Mouse (Mus musculus): ENCODE data around the gene Cmah.
A peak's percentile ranks its signal among the peaks of the same experiment; 100 is the strongest.

Gene Cmah

GRCm38 (mm10) chr13:24481615-24482295 lies 154.6 kb downstream of the Cmah start:
- peak; percentile 19 to 65 for DNase-seq (ENCODE audit: low spot score in 2 of 2)

DNA sequence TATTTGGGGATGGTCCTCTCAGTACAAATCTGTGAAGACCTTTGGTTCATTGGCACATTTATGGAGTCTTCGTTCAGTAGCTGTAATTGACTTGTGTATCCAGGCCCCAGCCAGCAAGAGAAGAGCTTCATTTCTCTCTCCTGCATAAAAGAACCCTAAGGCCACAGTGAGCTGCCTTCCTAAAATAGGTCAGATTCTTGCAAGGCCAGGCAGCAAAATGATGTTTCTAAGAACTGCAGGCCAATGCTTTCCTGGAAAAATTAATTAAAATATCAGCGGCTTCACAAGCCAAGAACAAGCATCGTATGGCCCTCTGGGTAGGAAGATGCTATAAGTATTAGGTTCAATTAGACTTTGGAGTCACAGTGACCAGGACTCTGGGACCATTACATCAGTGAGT lies 156.5 kb downstream of the Cmah start:
- no peak for DNase-seq (ENCODE audit: low spot score in 2 of 2)

DNA sequence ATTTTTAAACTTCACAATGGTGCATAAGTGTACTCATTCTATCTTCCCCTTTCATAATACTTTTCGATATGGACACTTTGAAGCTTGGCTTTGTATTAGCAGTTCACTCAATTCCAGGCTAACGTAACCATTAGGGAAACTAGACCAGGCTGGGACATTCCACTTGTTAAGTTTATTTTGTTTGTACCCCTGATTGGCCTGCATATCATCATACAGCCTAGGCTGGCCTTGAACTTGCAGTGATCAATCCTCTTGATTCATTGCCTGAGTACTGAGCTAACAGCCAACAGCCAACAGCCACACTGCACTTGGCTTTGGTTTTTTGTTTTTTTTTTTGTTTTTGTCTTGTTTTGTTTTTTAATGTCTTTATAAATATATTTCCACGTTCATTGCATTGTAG lies 157.6 kb downstream of the Cmah start:
- DNase-seq (ENCODE audit: low spot score in 2 of 2), result no peak

- DNase-seq (ENCODE audit: low spot score in 2 of 2), result no peak
Observed at GRCm38 (mm10) chr13:24485964-24486363, 158.8 kb downstream of the Cmah start.

DNA sequence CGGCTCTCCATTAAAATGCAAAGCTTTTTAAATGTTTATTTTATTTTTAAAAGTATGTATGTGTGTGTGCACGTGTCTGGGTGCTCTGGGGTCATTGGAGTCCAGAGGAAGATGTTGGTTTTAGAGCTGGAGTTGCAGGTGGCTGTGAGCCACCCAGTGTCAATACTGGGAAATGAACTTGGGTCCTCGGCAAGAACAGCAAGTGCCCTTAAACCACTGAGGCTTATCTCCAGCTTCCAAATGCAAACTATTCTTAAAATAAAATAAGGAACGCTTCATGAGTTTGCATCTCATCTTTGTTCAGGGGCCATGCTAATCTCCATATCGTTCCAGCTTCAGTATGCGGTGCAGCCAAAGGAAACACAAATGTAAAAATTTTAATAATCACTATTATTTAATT lies 159.2 kb downstream of the Cmah start:
- no peak for DNase-seq (ENCODE audit: low spot score in 2 of 2)

DNA sequence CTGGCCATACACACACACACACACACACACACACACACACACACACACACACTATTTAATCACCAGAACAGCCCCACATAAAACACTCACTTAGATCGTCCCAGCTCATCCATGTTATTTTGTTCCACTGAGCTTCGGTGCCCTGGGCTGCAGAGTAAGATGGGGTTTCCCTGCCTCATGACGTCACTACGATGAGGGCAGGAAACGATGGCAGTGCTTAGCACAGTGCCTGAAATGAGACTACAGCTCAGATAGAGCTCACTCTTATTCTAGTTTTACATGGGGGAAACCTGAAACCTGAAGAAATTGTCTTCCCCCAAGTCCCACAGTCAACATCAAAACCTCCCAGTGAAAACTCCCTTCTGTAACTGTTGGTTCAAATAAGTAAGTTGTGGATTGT lies 159.9 kb downstream of the Cmah start:
- no peak for DNase-seq (ENCODE audit: low spot score in 2 of 2)

DNA sequence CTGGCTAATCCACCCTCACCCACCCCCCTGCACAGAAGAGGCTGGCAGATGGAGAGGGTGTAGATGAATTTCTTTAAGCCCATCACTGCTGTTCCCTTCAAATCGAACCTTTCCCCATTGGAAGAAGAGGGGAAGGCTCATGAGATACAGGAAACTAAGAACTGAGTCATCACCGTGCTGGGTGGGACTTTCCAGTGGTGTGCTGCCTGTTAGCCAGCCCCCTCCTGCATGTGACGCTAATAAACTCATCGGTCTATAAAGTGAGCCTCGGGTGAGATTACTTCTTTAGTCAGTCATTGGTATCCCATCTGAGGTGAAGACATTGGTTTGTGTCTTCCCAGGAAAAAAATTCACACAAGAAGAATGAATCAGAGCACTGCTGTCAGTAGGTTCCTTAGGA lies 160.3 kb downstream of the Cmah start:
- DNase-seq (ENCODE audit: low spot score in 2 of 2), result no peak

DNA sequence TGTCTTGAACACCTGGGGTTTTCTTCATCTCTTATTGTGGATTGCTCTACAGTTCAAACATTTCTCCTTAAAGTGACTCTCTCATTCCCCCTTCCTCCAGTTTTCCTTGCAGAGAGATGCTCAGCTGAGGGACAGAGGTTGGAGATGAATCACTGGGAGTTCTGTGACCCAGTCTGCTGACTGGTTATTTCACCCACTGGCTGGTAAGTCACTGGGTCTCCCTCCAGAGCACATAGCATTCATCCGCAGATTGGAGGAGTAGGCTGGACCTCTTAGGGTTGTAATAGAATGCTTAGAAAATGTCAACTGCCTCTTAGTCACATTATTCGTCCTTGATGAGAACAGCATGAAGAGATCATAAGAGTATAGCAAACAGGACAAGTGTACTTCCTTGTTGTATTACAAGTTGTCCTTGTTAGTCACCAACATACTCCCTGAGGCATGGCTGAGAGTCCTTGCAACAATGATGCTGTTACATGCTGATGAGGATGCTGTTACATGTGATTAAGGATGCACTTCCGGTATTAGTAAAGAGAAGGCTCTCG lies 161.4 kb downstream of the Cmah start:
- DNase-seq (ENCODE audit: low spot score in 2 of 2), result no peak

DNA sequence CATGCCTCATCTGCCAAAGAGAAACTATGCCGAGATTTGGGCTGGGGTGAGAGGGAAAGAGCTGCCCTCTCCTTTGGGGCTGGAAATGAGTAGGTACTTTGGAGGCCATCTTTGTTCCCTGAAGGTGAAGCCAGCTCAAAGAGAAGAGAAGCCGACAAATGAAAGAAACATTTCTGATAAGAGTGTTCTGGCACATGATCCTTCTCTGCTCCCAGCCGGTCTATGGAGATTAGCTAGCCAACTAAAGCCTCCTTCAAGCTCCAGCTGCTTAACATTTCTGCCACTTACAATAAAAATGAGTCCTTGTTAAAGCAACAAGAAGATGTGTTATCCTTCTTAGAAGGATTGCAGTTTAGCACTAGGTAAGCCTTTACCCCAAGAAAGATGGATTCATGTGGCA lies 162.3 kb downstream of the Cmah start:
- no peak for DNase-seq (ENCODE audit: low spot score in 2 of 2)

DNA sequence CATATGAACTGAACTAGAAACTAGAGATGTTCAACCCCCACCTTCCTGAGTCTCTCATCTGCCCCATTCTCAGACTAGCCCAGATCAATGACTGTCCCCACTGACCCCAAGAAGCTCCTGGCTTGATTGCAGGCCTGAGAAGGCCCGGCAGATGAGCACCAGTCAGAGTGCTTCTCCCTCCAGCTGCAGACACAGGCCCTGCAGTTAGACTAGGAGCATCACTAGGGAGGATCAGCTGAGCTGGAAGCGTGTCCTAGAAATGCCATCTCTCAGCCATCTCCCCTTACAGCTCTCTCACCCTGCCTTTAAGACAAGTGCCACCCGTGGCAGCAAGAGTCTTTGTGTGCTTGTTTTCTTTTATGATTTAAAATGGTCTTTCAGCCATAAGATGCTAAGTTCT lies 162.8 kb downstream of the Cmah start:
- no peak for DNase-seq (ENCODE audit: low spot score in 2 of 2)

DNA sequence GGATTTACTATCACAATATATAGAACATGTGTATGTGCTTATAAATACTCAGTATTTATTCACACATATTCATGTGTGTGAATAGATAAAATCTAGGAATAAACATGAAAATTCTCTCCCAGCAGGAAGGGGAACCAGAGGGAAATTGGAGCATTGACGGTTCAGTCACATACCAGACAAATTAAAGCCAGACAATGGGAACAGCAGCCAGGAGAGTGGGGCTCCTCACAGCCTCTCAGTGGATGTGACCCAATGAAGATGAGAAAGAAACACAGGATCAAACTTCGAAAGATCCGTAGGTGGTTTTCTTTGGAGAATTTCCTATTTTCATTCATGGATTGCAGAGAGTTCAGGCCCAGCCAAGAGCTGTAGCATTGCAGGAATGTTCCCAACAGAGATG lies 163.9 kb downstream of the Cmah start:
- DNase-seq (ENCODE audit: low spot score in 2 of 2), result no peak

DNA sequence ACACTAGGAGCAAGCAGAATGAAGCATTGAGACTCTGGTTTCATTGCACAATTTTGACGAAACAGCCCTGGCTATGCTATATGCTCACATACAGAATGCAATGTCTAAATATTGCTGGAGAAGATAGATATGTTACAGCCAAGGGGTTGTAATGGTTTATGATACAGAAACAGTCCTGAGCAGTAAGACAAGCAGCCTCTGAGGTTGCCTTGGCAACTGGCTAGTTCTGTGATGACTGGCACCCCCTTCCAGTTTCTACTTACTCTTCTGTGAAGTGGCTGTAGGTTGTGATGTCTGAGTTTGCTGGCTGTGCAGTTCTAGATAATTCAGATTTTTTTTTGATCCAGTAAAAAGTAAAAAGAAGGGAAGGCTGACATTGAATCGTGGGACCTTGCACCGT lies 166.6 kb downstream of the Cmah start:
- DNase-seq (ENCODE audit: low spot score in 2 of 2), result no peak

- DNase-seq (ENCODE audit: low spot score in 2 of 2), result no peak
Observed at GRCm38 (mm10) chr13:24496353-24496752, 169.1 kb downstream of the Cmah start.

- DNase-seq (ENCODE audit: low spot score in 2 of 2), result no peak
Observed at GRCm38 (mm10) chr13:24497001-24497400, 169.8 kb downstream of the Cmah start.

GRCm38 (mm10) chr13:24498342-24498741 lies 171.1 kb downstream of the Cmah start:
- DNase-seq (ENCODE audit: low spot score in 2 of 2), result no peak

- DNase-seq (ENCODE audit: low spot score in 2 of 2), result no peak
Observed at GRCm38 (mm10) chr13:24499505-24499904, 172.3 kb downstream of the Cmah start.

DNA sequence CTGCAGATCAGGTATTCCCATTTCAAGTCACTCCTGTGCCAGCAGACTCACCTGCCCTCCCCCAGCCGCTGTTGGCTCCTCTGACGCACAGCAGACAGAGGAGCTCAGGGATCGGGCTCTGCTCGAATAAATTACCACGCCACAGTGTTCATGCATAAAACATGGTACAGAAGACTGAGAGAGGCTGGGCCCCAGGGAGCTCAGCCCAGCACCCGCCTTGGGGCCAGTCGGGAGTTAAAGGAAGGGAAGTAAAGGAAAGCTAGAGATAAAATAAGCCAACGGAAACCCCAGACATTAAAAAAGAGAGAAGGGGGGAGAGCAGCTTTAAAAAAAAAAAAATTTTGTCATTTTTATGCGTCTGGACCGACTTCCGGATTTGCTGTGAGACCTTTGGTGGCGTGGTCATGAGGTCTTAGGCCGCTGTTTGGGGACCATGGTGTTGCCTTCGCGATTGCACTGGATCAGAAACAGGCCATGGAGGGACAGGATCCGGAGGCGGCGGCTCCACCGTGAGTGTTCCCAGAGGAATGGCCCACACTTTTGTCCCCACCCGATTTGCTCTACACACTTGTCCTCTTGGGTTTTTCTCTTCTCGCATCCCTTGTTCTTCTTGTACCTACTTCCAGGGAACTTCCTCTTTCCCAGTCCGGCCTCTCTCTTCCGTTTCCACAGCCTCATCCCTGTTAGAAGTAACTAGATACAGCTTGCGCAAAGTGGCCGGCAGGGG lies 174.1 kb downstream of the Cmah start:
- DNase-seq (ENCODE audit: low spot score in 2 of 2), result no peak

DNA sequence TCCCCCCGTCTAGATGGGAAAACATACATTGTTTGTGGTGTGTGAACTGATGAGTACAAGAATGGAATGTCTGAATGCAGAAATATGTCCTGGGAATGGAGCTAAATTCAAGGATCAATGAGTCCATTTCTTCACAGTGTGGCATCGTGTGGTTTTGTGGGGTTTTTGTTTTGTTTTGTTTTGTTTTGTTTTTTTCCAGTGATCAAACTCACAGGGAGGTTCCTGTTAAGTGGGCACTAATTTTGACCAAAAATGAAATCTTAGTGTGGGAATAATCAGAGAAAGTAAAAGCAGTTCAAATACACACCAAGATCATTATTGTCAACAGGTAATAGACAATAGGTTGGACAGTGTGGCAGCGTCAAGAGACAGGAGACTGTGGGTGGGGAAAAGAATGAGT lies 174.7 kb downstream of the Cmah start:
- DNase-seq (ENCODE audit: low spot score in 2 of 2), result no peak

- no peak for DNase-seq (ENCODE audit: low spot score in 2 of 2)
Observed at GRCm38 (mm10) chr13:24505812-24506211, 178.6 kb downstream of the Cmah start.

DNA sequence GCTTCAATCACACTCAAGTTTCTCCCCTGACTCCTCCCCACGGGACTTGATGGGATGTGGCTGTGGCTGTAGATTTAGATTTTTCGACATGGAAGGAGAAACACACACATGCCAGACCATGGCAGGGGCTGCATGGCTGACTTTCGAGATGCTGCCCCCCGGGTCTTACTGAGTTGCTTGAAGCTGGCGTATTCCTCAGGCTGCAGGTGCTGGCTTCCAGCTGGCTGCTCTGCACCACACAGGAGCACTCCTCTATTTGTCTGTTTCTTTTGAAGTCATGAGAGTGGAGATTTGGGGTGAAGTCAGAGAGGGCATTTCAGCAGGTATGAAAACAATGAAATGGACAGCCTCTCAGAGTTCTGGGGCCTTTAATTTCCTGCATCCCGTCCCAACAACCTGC lies 180.0 kb downstream of the Cmah start:
- no peak for DNase-seq (ENCODE audit: low spot score in 2 of 2)

DNA sequence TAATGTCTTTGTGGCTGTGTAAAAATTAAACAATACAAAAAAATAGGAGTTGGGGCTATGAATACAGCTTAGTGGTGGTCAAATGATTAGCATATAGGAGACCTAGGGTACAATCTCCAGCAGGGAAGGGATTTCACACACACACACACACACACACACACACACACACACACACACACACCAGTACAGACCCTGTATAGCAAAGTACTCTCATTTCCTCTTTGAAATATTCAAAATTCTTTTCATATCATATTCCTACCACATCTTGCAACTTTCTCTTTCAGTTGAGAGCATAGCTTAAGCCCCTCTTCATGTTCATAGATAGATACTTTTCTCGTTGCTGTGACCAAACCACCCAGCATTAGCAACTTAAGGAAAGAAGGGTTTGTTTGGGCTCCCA lies 181.7 kb downstream of the Cmah start:
- DNase-seq (ENCODE audit: low spot score in 2 of 2), result no peak

- DNase-seq (ENCODE audit: low spot score in 2 of 2), result no peak
Observed at GRCm38 (mm10) chr13:24511367-24511766, 184.2 kb downstream of the Cmah start.

DNA sequence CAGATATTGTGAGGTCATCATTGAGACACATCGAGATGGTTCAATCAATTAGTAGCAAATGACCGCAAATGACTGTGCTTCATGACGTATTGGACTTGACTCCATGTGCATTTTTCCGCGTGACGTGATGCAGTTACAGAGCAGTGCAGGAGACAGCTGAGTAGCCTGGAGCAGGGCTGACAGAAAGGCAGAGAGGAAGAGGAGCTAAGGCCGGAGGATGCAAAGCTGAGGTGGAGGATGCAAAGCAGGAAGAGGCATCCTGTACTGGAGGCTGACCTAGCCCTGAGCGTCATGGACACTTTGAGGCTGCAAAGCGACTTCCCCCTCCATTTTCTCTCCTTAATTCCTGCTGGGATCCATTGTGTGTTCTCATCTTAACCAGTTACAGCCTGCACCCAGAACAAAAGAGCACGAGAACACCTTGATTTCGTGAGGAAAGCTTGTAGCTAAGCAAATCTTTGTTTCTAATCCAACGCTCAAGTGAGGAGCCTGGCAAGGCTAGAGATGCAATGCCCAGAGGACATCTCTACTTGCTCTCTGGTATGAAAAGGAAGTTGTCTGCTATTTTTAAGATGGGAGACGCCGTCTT lies 184.8 kb downstream of the Cmah start:
- DNase-seq (ENCODE audit: low spot score in 2 of 2), result no peak

Measured in frontal cortex, postnatal 10 days (tissue).